Mouse (Mus musculus) layer of hippocampus, adult 9-10 months (tissue): ENCODE results near the gene Gm13128.
"Not testable (repeated sequence)": the region's sequence is repeated elsewhere in the genome, so short reads cannot be mapped to it uniquely, and the experiment has no call there.

Source experiments
- DNase-seq: peaks from one replicate; pipeline ENCODE4 v3.0.0; 2022; ENCODE audit warnings: low spot score

The Gm13128 gene

GRCm38 (mm10) chr4:144329949-144330348 is at the start of gene Gm13128:
Gm13128 (plus strand) TSS chr4:144330249.
- not testable (repeated sequence) for DNase-seq

- DNase-seq, result not testable (repeated sequence)
These were observed 49.7 kb upstream of the Gm13128 start, which contains the start of gene Pramel5 for GRCm38 (mm10) chr4:144280388-144280787. Pramel5 (minus strand) TSS chr4:144280488.

GRCm38 (mm10) chr4:144299414-144299813 is 30.6 kb upstream of the Gm13128 start:
- DNase-seq, result not testable (repeated sequence)

- DNase-seq, result not testable (repeated sequence)
These were observed 17.2 kb upstream of the Gm13128 start for GRCm38 (mm10) chr4:144312666-144313460.

- DNase-seq, result not testable (repeated sequence)
These were observed 5.8 kb downstream of the Gm13128 start for GRCm38 (mm10) chr4:144335856-144336255.

GRCm38 (mm10) chr4:144357642-144358041 is 27.6 kb downstream of the Gm13128 start, which contains the start of gene Gm13119:
Gm13119 (plus strand) TSS chr4:144357942.
- not testable (repeated sequence) for DNase-seq

GRCm38 (mm10) chr4:144377911-144378310 is 47.9 kb downstream of the Gm13128 start, which contains the start of gene Pramef20:
Pramef20 (minus strand) TSS chr4:144377933.
- DNase-seq, result no peak
